Mouse (Mus musculus) Patski (cell line): ENCODE measurements at regions not wholly inside any gene's neighbourhood (a gene's known extent, or its start where the extent isn't known, plus 50 kb on each side); places are given as distances from the start of the nearest gene placed in this dataset.

Experiments used
- ATAC-seq: fragments of 100-300 bp; one replicate; pipeline ENCODE4 v1.8.0; 2021
- CTCF ChIA-PET: fragments of 350-600 bp; sonication (Branson Sonifier 250); formaldehyde crosslinking; loops from one replicate; lab custom pipeline; 2022; ENCODE audit warnings: inconsistent platforms; lab: Charles Lee
- POLR2A ChIA-PET: fragments of 350-600 bp; sonication (Branson Sonifier 250); formaldehyde crosslinking; loops from one replicate; lab custom pipeline; 2022; ENCODE audit warnings: antibody characterized with exemption, inconsistent platforms; lab: Charles Lee
- DNase-seq: peaks from one replicate; pipeline ENCODE4 v3.0.0-alpha.2; 2011; ENCODE audit warnings: low read depth, low spot score
- H3K27me3 ChIP-seq: fragments of 371-371 bp; one replicate; pipeline ENCODE4 v1.5.1; 2021
- CTCF ChIP-seq: fragments of 100-300 bp; IDR thresholded peaks from one replicate; pipeline ENCODE4 v1.5.1; 2021
- in situ Hi-C: fragments of 300-500 bp; cut with MboI; formaldehyde crosslinking; loops from 3 replicates; pipeline ENCODE4 v1.11.1; 2018; ENCODE audit warnings: low pct_unique_long_range_greater_than_20kb, mixed read lengths

- no peaks in the 10 kb centered on the region for H3K27me3 ChIP-seq
- DNase-seq: no peak
- CTCF ChIA-PET: interaction anchor here (0.8 kb wide), 1 partner anchor 11 kb away, joined by 3 read pairs; no protein-coding TSS in a partner anchor
- ATAC-seq: no peak
- POLR2A ChIA-PET: no interaction called here
- in situ Hi-C loops: no loop called here
- TF ChIP-seq CTCF: no peak
These were observed 65.1 kb upstream of the Tab2 start for GRCm38 (mm10) chr10:8020916-8021705.

GRCm38 (mm10) chr10:8020113-8020512 is 64.1 kb upstream of the Tab2 start:
- DNase-seq: no peak
- no peaks in the 10 kb centered on the region for H3K27me3 ChIP-seq
- CTCF ChIA-PET: no interaction called here
- ATAC-seq: no peak
- in situ Hi-C loops: no loop called here
- POLR2A ChIA-PET: no interaction called here
- no peak for TF ChIP-seq CTCF

GRCm38 (mm10) chr10:8018229-8019026 is 62.4 kb upstream of the Tab2 start:
- no peak for TF ChIP-seq CTCF

GRCm38 (mm10) chr10:8016741-8017140 is 60.7 kb upstream of the Tab2 start:
- in situ Hi-C loops: no loop called here
- ATAC-seq: no peak
- TF ChIP-seq CTCF: no peak
- CTCF ChIA-PET: no interaction called here
- no peaks in the 10 kb centered on the region for H3K27me3 ChIP-seq
- POLR2A ChIA-PET: no interaction called here
- DNase-seq: no peak

More at GRCm38 (mm10) chr10:8018229-8019026, 62.4 kb upstream of the Tab2 start:
- DNase-seq (no peak), ATAC-seq (no peak)
- CTCF ChIA-PET: no interaction called here
- no peaks in the 10 kb centered on the region for H3K27me3 ChIP-seq
- POLR2A ChIA-PET: interaction anchor here (0.5 kb wide), 1 partner anchor 37 kb away, joined by 3 read pairs; no protein-coding TSS in a partner anchor
- in situ Hi-C loops: no loop called here

GRCm38 (mm10) chr10:8011744-8012143 is 55.7 kb upstream of the Tab2 start:
- no peak for TF ChIP-seq CTCF
- POLR2A ChIA-PET: no interaction called here
- no peak for ATAC-seq
- in situ Hi-C loops: no loop called here
- H3K27me3 ChIP-seq: peaks cover 4% of the 10 kb centered on the region
- CTCF ChIA-PET: interaction anchor here (1.2 to 2.4 kb wide), 3 partner anchors 13 to 184 kb away, joined by 3 to 10 read pairs (median 4); no protein-coding TSS in a partner anchor
- DNase-seq: no peak

GRCm38 (mm10) chr10:8011138-8011537 is 55.1 kb upstream of the Tab2 start:
- no peak for TF ChIP-seq CTCF
- DNase-seq: no peak
- peaks cover 4% of the 10 kb centered on the region for H3K27me3 ChIP-seq
- ChIA-PET POLR2A (no interaction called here), CTCF (interaction anchor here (1.2 to 1.4 kb wide), 2 partner anchors 17 to 185 kb away, joined by 3 to 4 read pairs; no protein-coding TSS in a partner anchor)
- in situ Hi-C loops: no loop called here
- ATAC-seq: no peak

- ChIA-PET CTCF (no interaction called here), POLR2A (no interaction called here)
- no peak for TF ChIP-seq CTCF
- no peak for DNase-seq
- ATAC-seq: no peak
- in situ Hi-C loops: no loop called here
- H3K27me3 ChIP-seq: peaks cover 12% of the 10 kb centered on the region
These were observed 53.8 kb upstream of the Tab2 start for GRCm38 (mm10) chr10:8009855-8010254.

- H3K27me3 ChIP-seq: peaks cover 17% of the 10 kb centered on the region
- CTCF ChIA-PET: interaction anchor here (1.1 kb wide), 1 partner anchor 20 kb away, joined by 3 read pairs; no protein-coding TSS in a partner anchor
- ATAC-seq (no peak), DNase-seq (no peak)
- POLR2A ChIA-PET: interaction anchor here (0.5 kb wide), 1 partner anchor 725 kb away, joined by 3 read pairs; no protein-coding TSS in a partner anchor
- no peak for TF ChIP-seq CTCF
- in situ Hi-C loops: no loop called here
These were observed 51.9 kb upstream of the Tab2 start for GRCm38 (mm10) chr10:8007990-8008368.

- in situ Hi-C loops: no loop called here
- no peak for TF ChIP-seq CTCF
- H3K27me3 ChIP-seq: peaks cover 17% of the 10 kb centered on the region
- DNase-seq: no peak
- ATAC-seq: no peak
- POLR2A ChIA-PET: no interaction called here
- CTCF ChIA-PET: interaction anchor here (1.1 kb wide), 1 partner anchor 21 kb away, joined by 3 read pairs; no protein-coding TSS in a partner anchor
These were observed 51.4 kb upstream of the Tab2 start for GRCm38 (mm10) chr10:8007286-8007989.
